Mouse (Mus musculus) frontal cortex, adult 2 months (tissue): ENCODE measurements at regions not wholly inside any gene's neighbourhood (a gene's known extent, or its start where the extent isn't known, plus 50 kb on each side); places are given as distances from the start of the nearest gene placed in this dataset.

Experiments used
- DNase-seq, 2 experiments: peaks; one replicate each; pipeline ENCODE4 v3.0.0; 2022; ENCODE audit warnings: low spot score in 1 of 2; ENCODE audit errors: extremely low spot score in 1 of 2

DNA sequence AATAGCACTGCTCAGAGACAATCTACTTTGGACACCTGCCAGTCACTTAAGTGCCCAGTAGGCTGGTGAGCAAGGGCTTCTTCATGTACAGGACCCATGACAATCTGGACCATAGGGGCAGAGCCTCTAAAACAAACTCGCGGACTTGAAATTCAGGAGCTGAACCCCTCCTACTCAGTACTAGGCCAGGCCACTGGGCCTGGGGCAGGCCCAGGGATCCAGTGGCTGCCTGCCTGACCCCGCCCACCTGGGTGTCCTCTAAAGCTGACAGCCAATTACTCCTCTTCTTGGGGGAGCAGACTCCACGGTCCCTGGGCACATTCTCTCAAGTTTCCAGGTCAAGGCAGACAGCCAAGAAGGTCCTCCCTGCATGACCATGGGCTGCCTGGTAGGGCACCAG, 78.3 kb upstream of the A730046J19Rik start:
- DNase-seq: no peak

DNA sequence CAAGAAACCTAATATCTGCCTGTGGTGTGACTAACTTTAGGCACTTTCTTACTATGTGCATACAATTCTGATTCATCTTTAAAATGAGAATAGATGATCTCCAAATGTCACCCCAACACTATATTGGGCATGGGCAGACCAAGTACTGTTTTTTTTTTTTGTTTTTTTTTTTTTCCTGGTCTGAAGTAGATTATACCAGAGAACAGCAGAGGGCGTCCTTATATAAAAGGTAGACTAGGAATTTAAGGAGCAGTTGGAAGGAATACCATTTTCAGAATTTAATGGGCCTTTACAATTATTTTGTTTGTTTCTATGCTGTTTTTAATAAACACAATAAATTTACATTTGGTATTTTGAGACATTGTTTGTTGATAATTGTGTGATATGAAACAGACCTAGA, 72.3 kb upstream of the A730046J19Rik start:
- DNase-seq: peak in 1 of 2 experiments; percentile 9

DNA sequence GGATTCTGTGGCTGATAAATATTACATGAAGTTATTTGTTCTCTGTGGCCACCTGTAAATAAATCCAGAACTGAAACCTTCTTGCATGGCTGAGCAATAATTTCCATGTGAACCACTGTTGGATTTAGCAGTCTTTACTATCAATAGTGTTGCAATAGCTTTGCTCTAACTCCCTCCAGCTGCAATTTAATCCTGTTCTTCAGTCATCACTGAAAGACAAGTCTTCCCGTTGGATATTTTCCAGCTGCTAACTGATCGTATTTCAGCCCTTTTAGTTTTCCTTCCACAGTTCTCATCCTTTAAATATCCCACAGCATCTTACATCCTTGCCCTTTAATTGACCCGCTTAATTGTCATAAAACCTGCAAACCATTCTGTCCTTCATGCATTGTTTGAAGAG, 55.3 kb upstream of the A730046J19Rik start:
- DNase-seq: no peak
